Mouse (Mus musculus): ENCODE measurements at regions not wholly inside any gene's neighbourhood (a gene's known extent, or its start where the extent isn't known, plus 50 kb on each side); places are given as distances from the start of the nearest gene placed in this dataset.

DNA sequence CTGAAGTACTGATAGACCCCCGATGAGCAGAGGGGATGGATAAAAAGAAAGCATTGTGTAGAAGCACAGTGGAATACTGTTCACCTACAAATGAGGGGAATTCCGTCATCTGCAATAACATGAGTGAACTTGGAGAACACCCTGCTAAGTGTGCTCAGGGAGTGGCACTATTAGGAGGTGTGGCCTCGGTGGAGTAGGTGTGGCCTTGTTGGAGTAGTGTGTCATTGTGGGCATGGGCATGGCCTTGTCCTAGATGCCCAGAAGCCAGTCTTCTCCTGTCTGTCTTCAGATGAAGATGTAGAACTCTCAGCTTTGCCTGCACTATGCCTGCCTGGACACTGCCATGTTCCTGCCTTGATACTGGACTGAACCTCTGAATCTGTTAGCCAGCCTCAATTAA lies 86.2 kb upstream of the Kl start:
- no peak for DNase-seq

DNA sequence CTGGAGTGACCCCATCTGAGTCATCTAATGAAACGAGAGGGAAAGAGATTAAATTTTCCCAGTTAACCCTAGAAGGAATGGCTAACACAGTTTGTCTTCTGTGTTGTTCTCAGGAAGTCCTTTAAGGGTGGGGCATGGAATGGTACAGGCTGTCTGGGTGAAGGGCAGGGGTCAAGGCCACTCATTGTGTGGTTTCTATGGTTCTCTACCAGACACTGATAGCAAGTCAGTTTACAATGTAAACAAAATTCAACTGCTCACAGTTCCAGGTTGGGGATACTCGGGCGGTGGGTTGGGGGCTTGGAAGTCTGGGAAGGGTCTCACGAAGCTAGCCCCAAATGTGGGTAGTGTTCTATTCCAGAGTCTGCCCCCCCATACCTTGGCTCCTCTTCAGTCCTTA lies 82.5 kb upstream of the Kl start:
- DNase-seq = no peak

DNA sequence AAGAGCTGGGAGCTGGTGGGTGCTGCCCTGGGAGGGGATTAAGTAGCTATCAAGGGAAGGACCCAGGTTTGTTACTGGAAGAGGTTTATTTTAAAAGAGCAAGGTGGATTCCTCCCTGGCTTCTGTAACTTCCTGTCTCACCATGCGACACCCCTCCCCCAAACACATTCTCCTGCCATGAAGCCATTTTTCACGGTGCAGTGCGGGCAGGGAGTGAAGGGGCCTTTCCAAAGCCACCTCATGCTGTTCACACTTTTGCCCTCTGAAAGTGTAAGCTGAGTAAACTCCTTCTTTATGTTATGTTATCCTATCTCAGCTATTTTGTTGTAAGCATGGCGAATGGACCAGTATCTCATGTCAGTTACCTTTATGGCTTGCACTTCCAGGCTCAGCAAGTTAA lies 73.6 kb upstream of the Kl start:
- no peak for DNase-seq

DNA sequence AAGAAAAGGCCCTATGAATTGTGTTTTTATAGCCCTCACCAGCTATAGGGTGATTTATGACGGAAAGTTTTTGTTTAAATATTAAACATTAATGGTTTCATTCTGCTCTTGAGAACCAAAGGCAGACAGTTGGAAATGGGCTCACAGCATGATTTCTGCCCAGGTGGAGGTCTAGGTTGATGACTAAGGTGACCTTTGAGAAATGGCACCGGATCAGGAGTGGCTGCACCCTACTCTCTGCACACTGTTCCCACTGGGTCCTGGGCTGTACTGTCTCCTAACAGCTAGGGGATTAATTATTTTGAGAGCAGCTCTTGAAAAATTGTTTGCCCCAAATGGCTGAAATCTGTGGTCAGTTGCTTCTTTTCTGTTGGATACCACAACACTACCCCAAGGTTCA lies 68.7 kb upstream of the Kl start:
- peak; percentile 35 to 73 for DNase-seq

DNA sequence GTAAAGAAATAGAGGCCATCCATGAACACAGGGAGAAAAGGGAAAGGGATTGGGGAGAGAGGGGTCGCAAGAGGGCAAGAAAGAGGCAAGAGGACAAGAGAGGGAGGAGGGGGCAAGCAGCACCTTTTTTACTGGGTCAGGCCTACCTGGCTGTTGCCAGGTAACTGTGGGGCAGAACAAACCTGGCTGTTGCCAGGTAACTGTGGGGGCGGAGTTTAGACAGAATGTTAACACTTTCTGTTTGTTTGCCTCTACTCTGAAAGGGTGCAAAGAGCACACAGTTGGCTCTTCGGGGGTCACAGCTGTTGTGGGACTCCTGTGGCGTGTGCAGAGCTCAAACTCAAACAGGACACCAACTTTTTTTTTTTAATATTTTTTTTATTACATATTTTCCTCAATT lies 62.3 kb upstream of the Kl start:
- peak; percentile 44 to 67 for DNase-seq

DNA sequence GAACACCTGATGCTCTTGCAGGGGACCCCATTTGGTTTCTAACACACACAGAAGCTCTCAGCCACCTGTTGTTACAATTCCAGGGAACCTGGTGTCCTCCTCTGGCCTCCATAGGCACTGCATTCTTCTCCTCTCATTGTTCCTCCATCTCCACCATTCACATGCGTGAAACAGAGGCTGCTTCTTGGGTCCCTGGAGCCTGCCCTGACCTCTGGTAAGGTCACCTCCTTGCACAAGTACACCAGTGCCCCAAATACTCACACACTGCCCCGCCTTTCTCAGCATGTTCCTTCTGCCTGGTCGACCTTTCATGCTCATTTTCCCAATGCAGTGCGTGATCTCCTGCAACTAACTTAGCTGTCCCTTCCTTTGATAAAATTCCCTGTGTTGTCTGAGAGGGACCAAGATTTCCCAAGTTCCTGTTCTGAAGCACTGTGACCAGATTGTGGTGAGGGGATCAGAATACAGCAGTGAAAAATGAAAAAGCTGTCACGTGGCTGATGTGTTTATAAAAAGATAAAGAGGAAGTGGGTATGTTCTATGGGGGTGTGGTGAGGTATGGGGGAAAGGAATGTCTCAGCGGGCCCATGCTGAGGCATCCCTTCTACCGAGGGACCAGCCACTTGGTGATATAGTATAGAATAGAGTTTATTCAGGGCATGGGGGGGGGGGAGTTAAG lies 61.0 kb upstream of the Kl start:
- DNase-seq = no peak

DNA sequence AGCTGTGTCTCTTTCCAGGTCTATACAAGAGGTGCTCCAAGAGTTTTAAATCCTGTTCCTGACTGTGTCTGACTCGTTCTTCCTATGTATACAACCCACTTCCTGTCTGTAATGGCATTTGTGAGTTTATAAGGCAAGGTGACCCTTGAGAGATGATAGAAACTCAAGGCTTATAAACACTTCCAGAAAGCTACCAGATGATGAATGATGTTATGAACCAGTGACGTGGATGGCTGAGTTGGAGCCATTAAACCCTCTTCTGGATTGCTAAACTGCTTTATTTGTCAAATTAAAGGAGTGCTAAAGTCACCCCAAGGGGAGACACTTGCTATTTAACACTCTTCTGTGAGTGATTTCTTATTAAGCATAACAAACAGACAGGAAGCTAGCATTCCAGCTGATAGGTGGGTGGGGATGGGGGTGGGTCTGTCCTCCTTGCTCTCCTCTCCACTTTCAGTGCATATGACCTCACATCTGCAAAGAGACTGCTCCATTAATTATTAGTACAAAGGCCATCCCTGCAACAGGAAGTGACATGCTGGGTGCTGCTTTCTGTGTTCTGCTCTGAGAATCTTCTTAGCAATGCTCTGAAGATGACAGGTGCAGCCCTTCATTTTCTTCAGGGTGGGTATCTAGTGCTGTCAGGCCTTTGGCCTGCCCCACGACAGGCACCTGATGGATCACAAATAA lies 58.2 kb upstream of the Kl start:
- no peak for DNase-seq

DNA sequence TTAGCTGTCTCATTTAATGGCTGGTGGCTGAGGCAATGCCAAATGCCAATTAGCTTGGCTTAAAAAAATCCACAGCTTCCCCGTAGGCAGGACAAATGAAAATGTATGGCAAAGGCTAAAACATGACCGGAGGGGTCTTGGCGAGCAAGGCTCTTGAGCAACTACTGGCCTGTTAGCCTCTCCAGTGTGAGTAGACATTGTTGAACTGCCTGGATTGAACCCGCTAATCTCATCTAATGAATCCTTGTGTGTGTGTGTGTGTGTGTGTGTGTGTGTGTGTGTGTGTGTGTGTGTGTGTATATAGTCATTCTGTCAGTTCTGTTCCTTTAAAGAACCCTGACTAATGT lies 57.7 kb upstream of the Kl start:
- no peak for DNase-seq

DNA sequence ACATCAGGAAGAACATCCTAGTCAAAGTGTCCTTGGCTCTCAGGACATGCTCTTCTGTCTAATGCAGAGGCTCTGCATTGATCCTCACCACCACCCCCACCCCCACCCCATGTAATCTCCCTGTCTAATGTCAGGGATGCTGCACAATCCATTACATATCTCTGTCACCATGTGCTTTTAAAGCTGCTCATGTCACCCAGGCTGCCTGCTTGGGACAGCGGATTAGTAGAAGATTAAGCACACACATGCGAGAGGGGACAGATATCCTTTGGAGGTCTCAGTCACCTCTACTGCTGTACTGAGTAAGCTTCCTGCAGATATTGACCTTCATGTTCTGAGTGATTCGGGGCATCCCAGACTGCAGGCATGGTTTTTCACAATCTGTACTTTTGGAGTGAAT lies 50.7 kb upstream of the Kl start:
- no peak for DNase-seq

All from kidney, postnatal 25 days (tissue).